8 mouse cellular contexts compared by ENCODE assay signal in the genomic region with DNA sequence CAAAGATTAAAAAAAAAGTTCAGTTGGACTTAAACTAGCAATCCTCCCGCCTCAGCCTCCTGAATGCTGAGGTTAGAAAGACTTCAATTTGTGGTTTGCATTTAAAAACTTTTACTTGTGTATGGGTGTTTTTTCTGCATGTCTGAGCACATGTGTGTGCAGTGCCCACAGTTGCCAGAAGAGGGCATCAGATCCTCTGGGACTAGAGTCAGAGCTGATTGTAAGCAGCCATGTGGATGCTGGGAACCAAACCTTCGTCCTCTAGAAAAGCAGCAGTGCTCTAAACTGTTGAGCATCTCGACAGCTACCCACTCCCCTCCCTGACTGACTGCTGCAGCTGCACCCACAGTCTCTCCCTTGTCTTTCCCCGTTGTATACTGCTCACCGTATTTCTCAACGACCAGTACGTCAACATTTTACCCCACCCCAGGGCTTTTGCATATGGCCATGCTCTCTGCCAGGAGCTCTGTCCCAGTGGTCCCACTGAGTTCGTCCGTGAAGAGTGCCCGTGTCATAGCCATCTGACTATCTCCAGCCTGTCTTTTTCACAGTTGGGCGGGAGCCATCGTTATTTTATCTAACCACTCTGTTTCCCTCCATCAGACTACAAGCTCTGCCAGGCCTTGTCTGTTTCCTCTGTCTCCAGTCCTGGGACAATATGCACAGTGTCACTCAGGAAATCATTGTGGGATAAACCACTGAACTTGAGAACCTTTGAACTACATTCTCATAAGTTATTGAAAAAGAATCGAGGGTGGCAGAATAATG. TPM values are rescaled to one million over a fixed set of nuclear protein-coding genes. Genes with fewer than 3 reads are reported as not detected.
DNase-seq lines count a peak whose midpoint lies in the region; ATAC-seq and TF ChIP-seq lines count a peak whose summit lies in the region.
"Had no signal": no experiment of that assay in that cellular context is flagged by ENCODE, and none has a peak within 500 bp of the region (broad histone marks: within the 10 kb centered on the region; RNA-seq: fewer than 3 reads in every experiment).

No protein-coding gene starts in this region.

- H3K4me3 ChIP-seq in lung, adult 2 months (replicated peaks; ENCODE audit: extremely low read depth, low read depth, low read length), result no peak overlapping the region
- H3K4me3 ChIP-seq in bone marrow, adult 2 months (replicated peaks; ENCODE audit: control insufficient read depth, low read depth, low read length), result no peak overlapping the region
- H3K4me3 ChIP-seq: midbrain, embryonic 15.5 days had no signal

- WGBS in lung, adult 2 months, result 67% methylated on average over 13 of the region's 13 CpGs
- WGBS in bone marrow, adult 2 months, result 33% methylated on average over 13 of the region's 13 CpGs

- H3K27ac ChIP-seq in bone marrow, adult 2 months (ENCODE audit: control insufficient read depth, insufficient read depth, low read depth, low read length, poor library complexity), result 0 out of 2 replicates have a peak overlapping the region, but pooled peaks have one; percentile 9
- H3K27ac ChIP-seq: midbrain, embryonic 15.5 days had no signal

- TF ChIP-seq POLR2A in lung, adult 2 months (IDR thresholded peaks at IDR 0.05; ENCODE audit: borderline replicate concordance, extremely low read depth, low read depth, low read length), result no peak
- no peak for TF ChIP-seq POLR2A in bone marrow, adult 2 months (IDR thresholded peaks at IDR 0.05; ENCODE audit: borderline replicate concordance, control insufficient read depth, low read depth, low read length)

- peaks cover 9% of the 10 kb centered on the region for H3K4me1 ChIP-seq in lung, adult 2 months (ENCODE audit: control insufficient read depth, insufficient read depth, low read length)
- peaks cover 3% of the 10 kb centered on the region for H3K4me1 ChIP-seq in bone marrow, adult 2 months (ENCODE audit: control insufficient read depth, insufficient read depth, low read length)
- H3K4me1 ChIP-seq: midbrain, embryonic 15.5 days had no signal

- DNase-seq in lung, adult 2 months, result no peak
- DNase-seq in lung, postnatal 25 days (ENCODE audit: low spot score), result no peak
- DNase-seq in ES-CJ7 (ENCODE audit: low read depth, low spot score), result peak; percentile 88
- no peak for DNase-seq in adrenal gland, postnatal 10 days
- no peak for DNase-seq in heart, adult 18-20 months

- TF ChIP-seq CTCF in lung, adult 2 months (IDR thresholded peaks at IDR 0.05; ENCODE audit: insufficient read depth, low read length), result peak; percentile 57
- peak; percentile 62 for TF ChIP-seq CTCF in bone marrow, adult 2 months (IDR thresholded peaks at IDR 0.05; ENCODE audit: control insufficient read depth, insufficient read depth, low read length)

- peak; percentile 17 for ATAC-seq in megakaryocyte progenitor cell, adult 5-6 weeks (replicated peaks; ENCODE audit: poor library complexity)
- ATAC-seq: midbrain, embryonic 15.5 days had no signal

RNA-seq across cellular contexts. Expression of a gene that starts 7.6 kb away (rescaled TPM):
- polyA plus RNA-seq in lung, adult 2 months (2012; rRNA removed), result 119 and 128 TPM in 2 replicates
- polyA plus RNA-seq in bone marrow, adult 2 months (2011; ENCODE audit: insufficient read depth, insufficient read length, low replicate concordance, missing spikeins), result 96.9 and 171 TPM in 2 replicates
- 64.0 and 65.0 TPM in 2 replicates for total RNA-seq in megakaryocyte progenitor cell, adult 5-6 weeks (2015)
- 230 and 286 TPM in 2 replicates for total RNA-seq in megakaryocyte progenitor cell, adult 5-6 weeks (2017)
- total RNA-seq in adrenal gland, postnatal 10 days (2021), result 100 to 1,000 TPM; 198 to 201 TPM
- total RNA-seq in heart, adult 18-20 months (2021), result 100 to 1,000 TPM; 134 to 143 TPM

RNA-seq across cellular contexts. Expression of a gene that starts 13.9 kb away (rescaled TPM):
- polyA plus RNA-seq in lung, adult 2 months (2012; rRNA removed), result 219 and 232 TPM in 2 replicates
- polyA plus RNA-seq in bone marrow, adult 2 months (2011; ENCODE audit: insufficient read depth, insufficient read length, low replicate concordance, missing spikeins), result 4.9 and 7.8 TPM in 2 replicates
- 0.07 and 0.27 TPM in 2 replicates for total RNA-seq in megakaryocyte progenitor cell, adult 5-6 weeks (2015)
- total RNA-seq in megakaryocyte progenitor cell, adult 5-6 weeks (2017), result 0.21 and 0.24 TPM in 2 replicates
- total RNA-seq in adrenal gland, postnatal 10 days (2021), result 100 to 1,000 TPM; 140 to 156 TPM
- total RNA-seq in heart, adult 18-20 months (2021), result 10 to 100 TPM; 65.8 to 77.3 TPM

RNA-seq across cellular contexts. Expression of a gene that starts 31.3 kb away (rescaled TPM):
- 480 and 641 TPM in 2 replicates for polyA plus RNA-seq in lung, adult 2 months (2012; rRNA removed)
- 159 and 175 TPM in 2 replicates for polyA plus RNA-seq in bone marrow, adult 2 months (2011; ENCODE audit: insufficient read depth, insufficient read length, low replicate concordance, missing spikeins)
- total RNA-seq in megakaryocyte progenitor cell, adult 5-6 weeks (2015), result 69.8 and 85.4 TPM in 2 replicates
- total RNA-seq in megakaryocyte progenitor cell, adult 5-6 weeks (2017), result 23.7 and 30.0 TPM in 2 replicates
- 100 to 1,000 TPM; 187 to 228 TPM for total RNA-seq in adrenal gland, postnatal 10 days (2021)
- 100 to 1,000 TPM; 181 to 202 TPM for total RNA-seq in heart, adult 18-20 months (2021)

Comparison
In these comparisons a context has a peak if more than half of its experiments do, and no peak if none do; other contexts are left out.
1. RNA of a gene that starts 13.9 kb away (total RNA-seq): 140 to 156 TPM in adrenal gland, postnatal 10 days and 65.8 to 77.3 TPM in heart, adult 18-20 months; 0.07 to 0.27 TPM in megakaryocyte progenitor cell, adult 5-6 weeks; every median in the first group is over 10 times any median in the second.